Mouse (Mus musculus) heart, embryonic 15.5 days (tissue): ENCODE data around the gene Ttc39b. TPM values are rescaled to one million over a fixed set of nuclear protein-coding genes. Genes with fewer than 3 reads are reported as not detected.

Experiments used
- ATAC-seq: fragments of 200-750 bp; cut with Nextera tagmentation; replicated peaks from 2 replicates; pipeline ENCODE4 v1.8.0; 2017; ENCODE audit warnings: low read depth, moderate TSS enrichment; ENCODE audit not compliant: insufficient number of reproducible peaks, insufficient read depth, low FRiP score
- H3K27ac ChIP-seq: fragments of 300-500 bp; sonication (generic); 2 replicates; pipeline ENCODE4 v1.5.1; 2015; ENCODE audit warnings: mild to moderate bottlenecking, inconsistent platforms
- H3K27me3 ChIP-seq: fragments of 300-500 bp; sonication (generic); 2 replicates; pipeline ENCODE4 v1.6.1; 2015; ENCODE audit warnings: inconsistent platforms
- H3K36me3 ChIP-seq: fragments of 300-500 bp; sonication (generic); 2 replicates; pipeline ENCODE4 v1.6.1; 2015; ENCODE audit warnings: mild to moderate bottlenecking, inconsistent platforms
- H3K4me1 ChIP-seq: fragments of 300-500 bp; sonication (generic); replicated peaks from 2 replicates; pipeline ENCODE4 v1.6.1; 2015; ENCODE audit warnings: inconsistent platforms
- H3K4me2 ChIP-seq: fragments of 300-500 bp; sonication (generic); 2 replicates; pipeline ENCODE4 v1.6.1; 2015; ENCODE audit warnings: inconsistent platforms, mild to moderate bottlenecking, moderate library complexity
- H3K4me3 ChIP-seq: fragments of 300-500 bp; sonication (generic); 2 replicates; pipeline ENCODE4 v1.5.1; 2015; ENCODE audit warnings: mild to moderate bottlenecking, inconsistent platforms
- H3K9ac ChIP-seq: fragments of 300-500 bp; sonication (generic); 2 replicates; pipeline ENCODE4 v1.6.1; 2015; ENCODE audit warnings: mild to moderate bottlenecking, inconsistent platforms
- H3K9me3 ChIP-seq: fragments of 300-500 bp; sonication (generic); replicated peaks from 2 replicates; pipeline ENCODE4 v1.6.1; 2016; ENCODE audit warnings: inconsistent platforms
- WGBS: fragments of 180-500 bp; shearing (Covaris S2); methylation state at CpG from one replicate; pipeline ENCODE4 v1.1.7; 2015; ENCODE audit warnings: mixed read lengths; 5-methylcytosine and 5-hydroxymethylcytosine counted together
- polyA plus RNA-seq: library from polyadenylated mRNA; unstranded; fragments of >200 nt; fragmentation: Nextera tagmentation; extraction: Ambion mirVana; gene quantifications from 2 replicates; pipeline ENCODE4 v1.2.1, GENCODE M21; 2015

Ttc39b gene
- polyA plus RNA-seq, 1 experiment from 2014 or later, result 1.8 TPM

DNA sequence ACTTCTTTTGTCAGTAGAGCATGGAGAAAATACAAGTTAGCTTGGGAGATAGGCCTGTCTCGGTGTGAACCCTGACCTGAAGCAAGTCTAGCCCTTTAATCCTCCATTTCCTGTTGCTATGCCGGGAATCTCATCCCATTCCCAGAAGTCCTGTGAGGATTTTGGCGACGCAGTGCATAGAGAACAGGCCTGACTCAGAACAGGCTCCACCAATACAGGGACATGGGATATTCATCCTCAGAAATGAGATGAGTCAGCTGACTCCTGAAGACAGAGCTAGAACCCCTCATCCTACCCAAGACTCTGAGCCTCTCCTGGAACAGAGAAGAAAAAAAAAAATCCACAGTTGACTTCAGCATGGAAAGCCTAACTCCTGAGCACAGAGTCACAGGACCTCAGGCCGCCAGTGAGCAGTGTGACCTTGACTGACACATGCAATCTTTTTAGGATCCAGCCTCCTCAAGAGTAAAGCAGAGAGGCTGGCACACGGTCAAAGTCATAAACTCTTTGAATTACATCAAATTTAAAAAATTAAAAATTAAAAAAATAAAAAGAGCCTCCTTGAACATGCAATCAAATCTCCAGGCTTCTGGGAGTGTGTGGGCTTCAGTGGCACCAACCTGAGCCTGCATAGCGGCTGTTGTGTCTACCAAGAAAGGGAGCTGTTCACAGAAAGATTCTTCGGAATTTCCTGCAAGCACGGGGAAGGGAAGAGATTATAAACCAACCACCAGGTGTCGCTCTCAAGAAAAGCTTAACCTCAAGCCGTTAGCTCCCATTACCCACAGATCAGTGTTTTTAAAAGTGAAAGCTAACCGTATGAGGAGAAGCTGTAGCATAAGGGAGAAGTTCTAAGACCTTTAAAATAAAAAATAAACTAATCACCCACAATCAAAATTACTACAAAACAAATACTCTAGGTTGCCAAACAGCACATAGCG lies 20.9 kb downstream of the Ttc39b start:
- H3K4me3 ChIP-seq, result 0 out of 2 replicates have a peak overlapping the region, but pooled peaks have one; percentile 22

DNA sequence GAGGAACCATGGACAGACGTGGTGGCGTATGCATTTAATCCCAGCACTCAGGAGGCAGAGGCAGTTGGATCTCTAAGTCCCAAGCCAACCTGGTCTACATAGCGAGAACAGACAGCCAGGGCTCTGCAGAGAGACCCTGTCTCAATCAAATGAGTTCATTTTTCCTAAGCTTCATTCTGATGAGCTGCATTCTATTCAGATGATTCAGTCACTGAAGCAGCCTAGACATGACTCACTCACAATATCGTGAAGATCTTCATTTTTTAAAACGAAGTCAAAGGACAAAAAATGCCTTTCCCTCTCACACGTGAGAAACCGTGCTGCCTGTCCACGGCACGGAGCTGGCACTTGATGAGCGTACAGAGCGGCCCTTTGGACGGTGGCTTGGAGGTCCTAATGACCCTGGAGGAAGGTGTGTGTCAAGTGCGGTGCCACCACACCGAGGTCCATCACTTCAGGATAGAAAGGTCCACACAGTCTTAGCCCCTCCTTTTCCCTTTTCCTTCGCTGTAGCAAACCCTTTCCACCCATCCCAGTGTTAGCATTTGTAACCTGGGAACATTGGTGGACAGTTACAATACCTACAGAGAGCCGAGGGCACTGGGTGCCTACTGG lies 21.8 kb downstream of the Ttc39b start:
- WGBS, result 89% methylated on average over 16 of the region's 16 CpGs
- Histone ChIP-seq H3K9ac (no peak overlapping the region), H3K9me3 (no peaks in the 10 kb centered on the region)

More for the DNA sequence above, 20.9 kb downstream of the Ttc39b start:
- peak; percentile 68; the same call in 1 of the 2 replicates for ATAC-seq
- Histone ChIP-seq H3K9ac (0 out of 2 replicates have a peak overlapping the region, but pooled peaks have one; percentile 26), H3K4me2 (peak overlapping the region; percentile 51), H3K36me3 (no peaks in the 10 kb centered on the region), H3K4me1 (peaks cover 15% of the 10 kb centered on the region), H3K27me3 (no peaks in the 10 kb centered on the region), H3K9me3 (no peaks in the 10 kb centered on the region), H3K27ac (no peak overlapping the region)
- WGBS, result 34% methylated on average over 13 of the region's 13 CpGs

DNA sequence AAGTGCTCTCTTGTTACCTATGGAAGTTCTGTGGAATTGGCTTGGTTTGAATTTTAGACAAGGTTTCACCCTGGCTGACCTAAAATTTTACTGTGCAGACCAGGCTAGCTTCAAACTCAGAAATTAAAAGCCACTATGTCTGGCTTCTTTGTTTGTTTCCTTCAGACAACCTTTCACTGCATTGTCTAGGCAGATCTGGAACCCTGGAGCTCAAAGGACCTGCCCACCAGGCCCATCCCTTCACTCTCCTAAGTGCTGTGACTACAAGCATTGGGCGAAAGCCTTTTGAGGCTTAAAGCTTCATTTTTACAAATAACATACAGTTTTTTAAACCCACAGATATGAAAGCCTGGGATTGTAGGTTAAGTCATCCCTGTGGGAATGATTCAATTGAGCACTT lies 22.3 kb downstream of the Ttc39b start:
- ATAC-seq, result no peak
- no peaks in the 10 kb centered on the region for H3K27me3 ChIP-seq
- H3K9me3 ChIP-seq, result no peaks in the 10 kb centered on the region
- peaks cover 8% of the 10 kb centered on the region for H3K4me1 ChIP-seq
- H3K9ac ChIP-seq, result no peak overlapping the region
- H3K27ac ChIP-seq, result no peak overlapping the region
- 92% methylated on average over 1 of the region's 1 CpGs for WGBS
- no peak overlapping the region for H3K4me2 ChIP-seq
- no peaks in the 10 kb centered on the region for H3K36me3 ChIP-seq
- H3K4me3 ChIP-seq, result no peak overlapping the region

More for the DNA sequence above, 21.8 kb downstream of the Ttc39b start:
- Histone ChIP-seq H3K4me3 (no peak overlapping the region), H3K27ac (no peak overlapping the region), H3K27me3 (no peaks in the 10 kb centered on the region), H3K36me3 (no peaks in the 10 kb centered on the region), H3K4me1 (peaks cover 8% of the 10 kb centered on the region), H3K4me2 (no peak overlapping the region)
- no peak for ATAC-seq

DNA sequence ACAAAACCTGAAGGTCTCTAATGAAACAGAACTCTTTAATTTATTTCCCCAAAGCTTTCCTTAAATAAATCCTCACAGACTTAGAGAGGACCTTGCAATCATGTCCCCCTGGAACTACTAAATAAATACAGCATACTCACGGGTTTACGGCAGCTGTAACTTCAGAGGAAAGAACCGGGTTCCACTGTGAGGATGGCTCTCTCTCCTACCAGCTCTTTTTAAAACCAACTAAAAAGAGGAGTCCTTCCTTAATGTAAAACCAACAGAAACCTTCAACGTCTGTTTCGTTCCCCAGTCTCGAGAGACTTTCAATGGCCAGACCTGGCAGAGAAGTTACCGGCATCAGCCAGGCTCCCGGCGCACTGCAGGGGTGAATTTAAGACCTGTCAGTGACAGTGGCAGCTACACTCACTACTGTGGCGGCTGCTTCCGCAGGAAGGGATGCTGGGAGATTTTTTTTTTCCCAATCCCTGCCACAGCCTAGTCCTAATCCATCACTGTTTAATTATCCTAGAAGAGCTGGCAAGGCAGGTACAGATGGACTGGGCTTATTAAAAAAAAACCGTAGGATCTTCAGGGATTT lies 39.2 kb downstream of the Ttc39b start:
- Histone ChIP-seq H3K27ac (peak overlapping the region; percentile 50), H3K4me2 (peak overlapping the region; percentile 79), H3K9me3 (no peaks in the 10 kb centered on the region), H3K36me3 (no peaks in the 10 kb centered on the region), H3K9ac (peak overlapping the region; percentile 47), H3K4me1 (peaks cover 11% of the 10 kb centered on the region), H3K27me3 (no peaks in the 10 kb centered on the region), H3K4me3 (peak overlapping the region; percentile 51)
- ATAC-seq, result no peak
- 2% methylated on average over 12 of the region's 12 CpGs for WGBS

DNA sequence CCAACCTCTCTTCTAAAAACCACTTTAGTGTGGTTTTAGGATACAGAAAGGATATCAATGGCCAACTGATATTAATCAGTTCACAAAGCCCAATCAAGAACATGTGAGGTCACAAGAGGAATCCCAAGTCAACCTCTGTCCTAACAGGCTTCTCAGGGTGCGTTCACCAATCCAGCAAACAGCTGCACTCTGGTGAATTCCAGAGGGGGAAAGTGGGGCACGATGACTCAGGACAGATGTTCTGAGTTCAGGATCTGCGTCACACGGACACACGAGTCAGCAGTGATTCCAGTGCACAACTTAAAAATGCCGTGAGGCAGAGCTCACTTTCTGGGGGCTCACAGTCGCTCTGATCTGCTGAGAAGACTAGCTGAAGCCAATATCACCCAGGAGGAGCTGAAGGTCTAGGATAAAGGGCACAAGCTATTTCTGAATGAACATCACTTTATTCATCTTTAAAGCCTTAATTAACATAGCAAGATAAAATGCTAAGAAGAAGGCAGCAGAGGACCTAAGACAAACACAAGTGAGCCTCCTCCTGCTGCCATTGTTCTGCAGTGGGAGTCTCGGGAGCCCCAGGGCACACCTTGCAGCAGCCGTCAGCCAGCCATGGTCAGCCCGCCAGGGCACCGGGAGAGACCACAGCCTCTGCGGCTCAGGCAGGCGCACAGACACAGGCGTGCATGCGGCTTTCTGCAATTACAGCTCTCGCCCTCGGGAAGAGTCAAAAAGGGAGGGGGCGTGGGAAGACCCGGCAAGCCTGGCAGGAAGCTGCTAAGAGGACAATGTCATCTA lies 39.9 kb downstream of the Ttc39b start:
- H3K4me1 ChIP-seq, result peaks cover 11% of the 10 kb centered on the region
- H3K9ac ChIP-seq, result peak overlapping the region; percentile 47
- peak overlapping the region; percentile 51 for H3K4me3 ChIP-seq
- WGBS, result 19% methylated on average over 19 of the region's 19 CpGs
- H3K4me2 ChIP-seq, result peak overlapping the region; percentile 79
- H3K36me3 ChIP-seq, result no peaks in the 10 kb centered on the region
- peak overlapping the region; percentile 50 for H3K27ac ChIP-seq
- no peaks in the 10 kb centered on the region for H3K27me3 ChIP-seq
- 0 out of 2 replicates have a peak, but pooled peaks have one; percentile 64 for ATAC-seq
- no peaks in the 10 kb centered on the region for H3K9me3 ChIP-seq

DNA sequence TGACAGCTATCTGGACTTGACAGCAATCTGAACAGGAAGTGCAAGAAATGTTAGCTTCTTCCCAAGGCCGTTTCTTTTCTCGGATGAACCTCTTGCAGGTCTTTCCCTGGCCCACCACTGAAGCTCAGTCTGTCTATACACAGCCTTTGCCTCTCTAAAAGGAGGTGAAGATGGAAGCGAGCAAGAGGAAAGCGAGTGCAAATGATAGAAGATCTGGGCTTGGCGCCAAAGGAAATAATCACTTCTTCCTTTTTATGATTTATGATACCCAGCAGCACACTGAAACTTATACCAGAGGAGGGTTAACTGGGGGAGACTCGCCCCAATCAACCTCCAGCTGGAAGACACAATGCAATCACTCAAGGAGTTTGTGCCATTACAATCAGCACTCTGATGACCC lies 41.6 kb downstream of the Ttc39b start:
- Histone ChIP-seq H3K9me3 (no peaks in the 10 kb centered on the region), H3K4me3 (no peak overlapping the region), H3K4me1 (peaks cover 11% of the 10 kb centered on the region), H3K27ac (no peak overlapping the region), H3K36me3 (no peaks in the 10 kb centered on the region), H3K27me3 (no peaks in the 10 kb centered on the region), H3K4me2 (no peak overlapping the region), H3K9ac (no peak overlapping the region)
- no peak for ATAC-seq
- WGBS, result 44% methylated on average over 6 of the region's 6 CpGs

DNA sequence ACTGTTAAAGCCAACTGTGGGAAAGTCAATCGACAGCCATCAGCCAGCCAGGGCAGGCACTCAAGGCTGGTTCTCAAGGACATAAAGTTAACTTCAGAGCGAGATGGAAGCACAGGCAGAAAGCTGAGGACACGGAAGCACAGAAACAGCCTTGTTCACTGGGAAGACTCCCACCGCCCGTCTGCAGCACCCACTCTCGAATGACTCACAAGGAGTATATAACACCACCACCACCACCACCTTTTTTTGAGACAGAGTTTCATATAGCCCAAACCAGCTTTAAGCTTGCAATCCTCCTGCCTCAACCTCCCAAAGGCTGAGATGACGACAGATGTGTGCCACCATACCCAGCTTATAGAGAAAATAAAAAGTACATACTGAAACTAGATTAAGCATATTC lies 44.8 kb downstream of the Ttc39b start:
- no peak overlapping the region for H3K9ac ChIP-seq
- no peak overlapping the region for H3K27ac ChIP-seq
- no peak for ATAC-seq
- no peaks in the 10 kb centered on the region for H3K36me3 ChIP-seq
- no peaks in the 10 kb centered on the region for H3K9me3 ChIP-seq
- H3K4me2 ChIP-seq, result no peak overlapping the region
- no peaks in the 10 kb centered on the region for H3K27me3 ChIP-seq
- 83% methylated on average over 7 of the region's 7 CpGs for WGBS
- peaks cover 3% of the 10 kb centered on the region; the same call in 1 of the 2 replicates for H3K4me1 ChIP-seq
- H3K4me3 ChIP-seq, result no peak overlapping the region

DNA sequence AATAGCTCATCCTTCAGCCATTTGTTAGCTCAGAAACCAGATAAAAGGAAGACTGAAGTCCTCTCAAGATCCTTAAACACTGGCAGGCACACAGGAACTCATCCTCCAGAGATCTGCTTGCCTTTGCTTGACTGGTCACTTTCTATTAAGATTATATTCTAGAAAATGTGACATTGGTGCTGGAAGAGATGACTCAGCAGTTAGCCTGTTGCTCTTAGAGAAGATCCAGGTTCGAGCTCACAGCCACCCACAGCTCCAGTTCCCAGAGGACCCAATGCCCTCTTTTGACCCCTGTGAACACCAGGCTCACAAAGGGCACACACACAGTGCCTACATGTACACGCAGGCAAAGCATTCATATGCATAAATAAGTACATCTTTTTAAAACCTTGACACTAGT lies 49.8 kb downstream of the Ttc39b start:
- ATAC-seq, result no peak
- Histone ChIP-seq H3K4me3 (no peak overlapping the region), H3K4me1 (no peaks in the 10 kb centered on the region), H3K9ac (no peak overlapping the region), H3K27ac (no peak overlapping the region), H3K36me3 (no peaks in the 10 kb centered on the region), H3K4me2 (no peak overlapping the region), H3K9me3 (no peaks in the 10 kb centered on the region), H3K27me3 (no peaks in the 10 kb centered on the region)
- 64% methylated on average over 2 of the region's 2 CpGs for WGBS

DNA sequence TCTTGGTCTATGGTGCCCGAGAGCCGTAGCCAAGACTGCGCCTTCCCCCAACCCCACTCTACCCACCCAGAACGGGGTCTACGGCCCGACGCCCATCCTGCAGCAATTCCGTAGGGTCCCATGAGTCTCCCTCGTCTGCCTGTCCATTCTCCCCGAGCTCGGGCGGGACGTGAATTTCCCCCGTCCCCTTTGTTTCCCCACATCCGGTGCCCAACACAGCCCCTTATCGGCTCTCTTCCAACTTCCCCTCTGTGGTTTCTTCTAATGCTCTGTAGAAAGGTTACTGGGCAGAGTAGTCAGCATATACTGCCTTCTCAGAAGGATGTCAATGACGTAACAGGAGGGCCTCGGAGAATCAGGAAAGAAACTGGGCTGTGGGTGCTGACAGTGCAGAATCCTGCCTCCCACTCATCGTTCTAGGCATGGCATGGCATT lies 50.4 kb downstream of the Ttc39b start:
- no peaks in the 10 kb centered on the region for H3K9me3 ChIP-seq
- no peaks in the 10 kb centered on the region for H3K27me3 ChIP-seq
- no peak overlapping the region for H3K4me3 ChIP-seq
- ATAC-seq, result no peak
- H3K4me2 ChIP-seq, result peak overlapping the region; percentile 15; the same call in 1 of the 2 replicates
- no peak overlapping the region for H3K27ac ChIP-seq
- no peaks in the 10 kb centered on the region for H3K36me3 ChIP-seq
- H3K4me1 ChIP-seq, result no peaks in the 10 kb centered on the region
- WGBS, result 67% methylated on average over 19 of the region's 19 CpGs
- no peak overlapping the region for H3K9ac ChIP-seq

DNA sequence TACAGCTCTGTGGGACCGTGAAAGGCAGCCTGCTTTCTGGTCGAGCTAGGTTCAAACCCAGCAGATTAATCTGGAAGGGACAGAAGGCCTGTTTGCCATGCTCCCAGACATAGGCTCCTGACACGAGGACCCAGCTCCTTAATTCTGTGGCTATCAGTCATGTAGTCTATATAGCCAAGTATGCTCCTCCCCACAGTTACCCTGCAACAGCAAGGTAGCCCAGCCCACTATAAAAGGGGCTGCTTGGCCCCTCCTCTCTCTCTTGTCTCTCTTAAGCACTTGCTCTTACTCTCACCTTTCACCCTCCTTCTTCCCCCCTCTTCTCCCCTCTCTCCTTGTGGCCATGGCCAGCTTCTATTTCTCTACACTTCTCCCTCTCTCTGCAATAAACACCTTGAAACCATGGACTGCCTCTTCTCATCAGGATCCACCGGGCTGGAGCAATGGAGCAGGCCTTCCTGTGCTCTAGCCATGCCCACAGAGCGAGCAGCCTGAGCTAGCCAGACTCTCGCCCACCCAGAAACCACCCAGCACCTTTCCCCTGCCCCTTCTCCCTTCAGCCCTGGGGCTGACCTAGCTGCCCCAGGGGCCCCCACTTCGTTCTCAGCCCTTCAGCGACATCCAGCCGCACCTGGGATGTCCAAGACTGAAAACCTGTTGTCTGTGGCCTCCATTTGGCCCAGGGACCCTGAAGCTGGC lies 51.0 kb downstream of the Ttc39b start:
- 72% methylated on average over 9 of the region's 9 CpGs for WGBS
- no peak overlapping the region for H3K9ac ChIP-seq
- H3K27me3 ChIP-seq, result no peaks in the 10 kb centered on the region
- no peak overlapping the region for H3K27ac ChIP-seq
- no peak for ATAC-seq
- H3K4me1 ChIP-seq, result no peaks in the 10 kb centered on the region
- no peaks in the 10 kb centered on the region for H3K36me3 ChIP-seq
- H3K4me3 ChIP-seq, result no peak overlapping the region
- peak overlapping the region; percentile 15; the same call in 1 of the 2 replicates for H3K4me2 ChIP-seq
- H3K9me3 ChIP-seq, result no peaks in the 10 kb centered on the region
